Mouse (Mus musculus): ENCODE measurements at regions not wholly inside any gene's neighbourhood (a gene's known extent, or its start where the extent isn't known, plus 50 kb on each side); places are given as distances from the start of the nearest gene placed in this dataset.

DNA sequence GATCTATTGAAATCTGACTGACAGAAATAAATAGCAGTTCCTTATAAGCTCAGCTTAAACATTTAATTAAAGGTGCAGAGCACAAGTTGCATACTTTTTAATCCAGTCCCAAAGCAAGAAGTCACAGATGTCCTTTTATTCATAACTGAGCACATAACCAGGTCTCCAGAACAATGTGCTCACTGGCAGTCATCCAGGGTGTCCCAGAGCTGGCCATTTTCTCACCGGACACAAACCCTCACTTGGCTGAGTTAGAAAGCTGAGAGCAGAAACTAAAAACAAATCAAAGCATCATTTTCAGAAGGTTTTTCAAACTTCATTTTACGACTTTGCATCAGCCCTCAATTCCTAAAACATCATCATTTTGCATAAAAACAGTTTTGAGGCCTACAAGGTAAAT, 75.9 kb downstream of the Zfp330 start:
- TF ChIP-seq GATA1 (IDR thresholded peaks at IDR 0.05; ENCODE audit: low read length) (no peak), TAL1 (IDR thresholded peaks at IDR 0.05; ENCODE audit: low read length) (no peak)
